Mouse (Mus musculus) T-helper 2 cell (primary cell): ENCODE results near the gene Trim71.

Source experiments
- in situ Hi-C: fragments of 300-600 bp; cut with MboI, MseI; formaldehyde crosslinking; loops from one replicate; pipeline ENCODE4 v1.15.1; 2025; ENCODE audit warnings: high pct_unique_total_duplicates

Gene Trim71

DNA sequence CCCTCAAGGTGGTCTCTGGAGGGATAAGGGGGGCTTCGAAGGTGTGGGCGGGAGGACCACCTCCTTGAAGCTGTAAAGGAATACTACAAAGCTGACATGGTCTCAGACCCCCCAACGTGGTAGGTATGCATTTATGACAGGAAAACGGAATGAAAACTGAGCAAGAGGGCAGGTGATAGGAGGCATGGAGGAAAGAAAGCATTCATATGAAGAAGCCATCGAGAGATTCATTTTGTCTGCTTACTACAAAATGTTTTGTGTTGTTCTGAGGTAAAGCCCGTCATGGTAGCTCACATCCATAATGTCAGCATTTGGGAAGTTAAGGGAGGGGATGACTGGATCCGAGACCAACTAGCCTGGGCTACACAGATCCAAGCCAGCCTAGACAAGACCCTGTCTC, 4.0 kb downstream of the Trim71 start:
- in situ Hi-C loops = no loop called here

DNA sequence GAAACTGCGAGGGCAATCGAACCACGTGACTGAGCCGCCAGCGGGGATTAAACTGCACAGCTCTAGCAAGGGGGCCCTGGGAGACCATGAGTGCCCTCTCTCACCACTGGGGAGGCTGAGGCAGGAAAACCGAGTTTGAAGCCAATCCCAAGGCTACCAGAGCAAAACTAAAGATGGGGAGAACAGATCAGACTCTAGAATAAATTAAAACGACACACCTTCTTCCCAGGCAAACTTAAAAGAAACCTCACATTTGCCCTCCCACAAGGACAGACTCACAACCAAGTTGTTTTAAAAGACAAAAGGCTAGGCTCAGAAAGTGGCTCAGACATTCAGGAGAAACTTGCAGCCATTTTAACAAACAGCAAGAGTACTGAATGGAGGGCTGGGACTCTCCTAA, 7.1 kb downstream of the Trim71 start:
- in situ Hi-C loops = no loop called here

DNA sequence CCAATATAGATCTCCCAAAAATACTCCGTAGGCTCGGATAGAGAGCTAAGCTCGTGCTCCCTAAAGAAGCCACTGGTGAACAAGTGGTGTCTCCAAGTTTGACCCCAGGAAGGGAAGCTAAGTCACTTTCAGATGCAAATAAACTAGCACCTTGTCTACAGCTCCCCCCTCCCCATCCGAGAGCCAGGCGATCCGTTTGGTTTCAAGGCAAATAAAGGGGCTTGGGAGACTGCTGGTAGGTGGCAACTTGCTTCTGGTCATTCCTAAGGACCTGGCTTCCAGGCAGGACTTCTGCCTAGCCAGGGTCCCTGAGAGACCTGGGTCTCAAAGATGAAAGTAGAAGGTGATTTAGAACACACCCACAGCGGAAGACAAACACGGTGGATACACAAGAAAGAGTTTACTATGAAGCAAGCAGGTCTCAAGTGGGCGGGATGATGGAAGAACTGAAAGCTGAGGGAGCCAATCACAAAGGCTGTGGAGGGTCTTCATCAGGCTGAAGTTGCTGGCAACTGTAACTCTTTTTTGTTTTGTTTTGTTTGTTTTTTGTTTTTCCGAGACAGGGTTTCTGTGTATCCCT, 7.8 kb downstream of the Trim71 start:
- in situ Hi-C loops = no loop called here

DNA sequence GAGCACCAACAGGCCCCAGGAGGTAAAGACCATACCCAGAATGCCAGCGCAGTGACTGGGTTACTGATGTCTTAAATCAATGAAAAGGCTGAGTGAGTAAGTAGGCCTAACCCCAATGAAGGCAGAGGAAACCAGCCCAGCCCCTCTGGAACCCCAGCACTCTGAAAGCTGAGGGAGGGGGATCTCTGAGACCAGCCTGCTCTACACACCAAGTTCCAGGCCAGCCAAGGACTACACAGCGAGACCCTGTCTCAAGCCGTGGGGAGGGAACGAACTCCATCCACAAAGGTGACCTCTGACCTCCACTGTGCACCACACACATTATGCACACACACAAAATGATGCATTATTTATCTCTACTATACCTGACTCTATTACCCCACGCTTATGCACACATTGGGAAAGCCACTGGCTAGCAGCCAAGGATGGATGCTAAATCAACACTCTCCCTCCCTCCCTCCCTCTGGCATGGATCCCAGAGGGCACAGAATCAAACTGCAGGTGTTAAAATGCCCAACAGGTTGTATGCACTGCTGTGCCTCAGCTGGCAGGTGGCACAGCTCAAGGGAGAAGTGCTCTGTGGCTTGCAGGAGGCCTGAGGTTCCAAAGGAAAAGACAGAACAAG, 9.7 kb downstream of the Trim71 start:
- in situ Hi-C loops = no loop called here

DNA sequence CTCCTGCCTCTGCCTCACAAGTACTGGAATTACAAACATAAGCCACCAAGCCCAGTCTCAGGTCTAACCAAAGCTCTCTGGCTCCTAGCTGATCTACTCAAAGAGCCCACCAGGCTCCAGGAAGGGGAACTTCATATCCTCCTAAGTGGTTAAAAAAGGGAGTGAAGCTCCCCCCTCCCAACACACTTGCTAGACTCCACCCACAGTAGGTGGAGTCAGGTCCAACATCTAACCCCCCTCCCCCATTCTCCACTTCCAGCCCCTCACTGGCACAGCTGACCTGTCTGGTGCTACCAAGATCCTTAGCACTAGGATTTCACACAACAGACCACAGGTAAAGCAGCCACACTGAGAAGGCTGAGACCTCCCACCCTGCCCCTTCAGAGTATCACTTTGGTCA, 10.3 kb downstream of the Trim71 start:
- in situ Hi-C loops = no loop called here

DNA sequence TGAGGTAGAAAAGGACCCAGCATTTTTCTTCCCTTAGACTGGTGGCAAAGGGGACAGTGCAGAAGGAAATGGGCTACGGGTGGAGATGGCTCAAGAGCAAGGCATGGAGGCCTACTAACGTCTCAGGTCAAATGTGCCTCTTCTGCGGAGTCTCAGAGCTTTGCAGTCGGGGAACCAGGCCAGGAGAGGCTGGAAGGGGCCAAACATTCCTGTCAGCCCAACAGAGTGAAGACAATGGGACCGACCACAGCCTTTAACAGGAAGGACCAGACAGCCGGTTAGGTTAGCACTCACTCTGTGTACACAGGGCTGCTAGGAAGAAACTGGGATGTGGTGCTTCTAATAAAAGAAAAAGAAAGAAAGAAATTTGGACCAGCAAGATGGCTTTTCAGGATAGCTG, 14.1 kb downstream of the Trim71 start:
- in situ Hi-C loops = no loop called here

DNA sequence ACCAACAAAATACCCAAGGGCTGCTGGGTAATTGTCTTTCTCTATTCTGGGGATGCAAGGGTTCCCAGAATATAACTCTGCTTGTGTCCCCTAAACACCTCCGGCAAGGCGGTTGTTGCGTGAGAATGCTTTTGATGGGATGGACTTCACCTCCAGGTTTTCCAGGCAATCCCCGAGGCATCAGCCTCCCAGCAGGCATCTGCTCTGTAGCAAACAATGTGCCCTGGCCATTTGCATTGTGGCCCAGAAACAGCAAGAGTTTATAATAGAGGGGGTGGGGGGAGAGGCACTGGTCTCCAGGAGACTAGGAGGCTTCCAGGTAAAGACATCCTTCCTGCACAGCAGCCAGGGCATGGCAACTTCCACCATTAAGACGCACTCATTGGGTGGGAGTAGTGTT, 15.1 kb downstream of the Trim71 start:
- in situ Hi-C loops = no loop called here

DNA sequence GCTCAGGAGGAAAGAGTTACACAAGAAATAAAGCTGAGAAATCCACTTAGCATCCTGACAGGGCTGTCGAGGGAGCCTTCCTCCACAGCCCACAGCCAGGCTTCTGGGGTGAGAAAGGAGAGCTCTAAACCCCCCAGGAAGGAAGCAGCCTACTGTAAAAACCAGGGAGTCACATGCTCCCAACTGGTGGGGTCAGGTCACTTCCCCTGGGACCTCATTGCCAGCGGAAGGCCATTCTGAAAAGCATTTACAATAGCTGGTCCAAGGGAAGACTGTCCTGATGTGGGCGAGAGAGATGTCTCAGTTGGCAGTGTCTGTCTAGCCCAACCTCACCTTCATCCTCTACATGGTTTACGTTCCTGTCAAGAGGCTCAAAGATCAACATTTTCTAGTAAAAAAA, 15.7 kb downstream of the Trim71 start:
- in situ Hi-C loops = no loop called here

DNA sequence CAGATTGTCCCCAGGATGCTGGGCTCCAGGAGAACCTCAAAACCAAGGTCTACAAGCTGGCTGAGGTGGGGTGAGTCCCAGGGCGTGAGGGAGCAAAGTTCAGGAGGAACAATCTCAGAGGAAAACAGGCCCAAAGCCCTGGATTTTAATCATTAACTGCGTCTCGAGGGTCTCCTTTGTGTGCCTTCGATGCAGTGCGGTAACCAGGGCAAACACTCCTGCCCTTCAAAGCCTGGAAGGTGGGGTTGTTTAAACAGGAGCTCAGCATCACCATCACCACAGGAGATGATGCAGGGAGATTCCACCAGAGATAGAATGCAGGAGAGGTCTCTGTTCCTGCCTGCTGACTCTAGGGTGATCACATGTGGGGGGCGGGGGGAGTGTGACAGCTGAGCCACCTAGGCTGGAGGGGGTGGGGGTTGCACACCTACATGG, 16.5 kb downstream of the Trim71 start:
- in situ Hi-C loops = no loop called here

DNA sequence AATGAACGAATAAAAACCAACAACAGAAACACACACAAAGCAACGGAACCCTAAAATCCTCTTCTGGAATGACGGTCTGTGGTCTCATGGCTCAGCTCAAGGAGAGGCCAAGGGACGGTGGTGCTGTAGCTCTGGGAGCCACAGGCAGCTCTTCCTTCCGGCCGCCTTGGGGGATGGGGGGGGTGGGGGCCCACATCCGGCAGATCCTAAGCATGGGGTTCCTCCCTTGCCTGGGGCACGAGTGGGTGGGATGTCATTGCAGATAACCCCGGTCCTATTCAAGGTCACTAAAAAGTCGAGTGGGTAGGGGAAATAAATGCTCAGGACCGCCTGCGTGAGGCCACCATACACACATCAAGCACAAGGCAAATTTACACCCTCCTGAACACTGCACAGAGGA, 17.4 kb downstream of the Trim71 start:
- in situ Hi-C loops = no loop called here

DNA sequence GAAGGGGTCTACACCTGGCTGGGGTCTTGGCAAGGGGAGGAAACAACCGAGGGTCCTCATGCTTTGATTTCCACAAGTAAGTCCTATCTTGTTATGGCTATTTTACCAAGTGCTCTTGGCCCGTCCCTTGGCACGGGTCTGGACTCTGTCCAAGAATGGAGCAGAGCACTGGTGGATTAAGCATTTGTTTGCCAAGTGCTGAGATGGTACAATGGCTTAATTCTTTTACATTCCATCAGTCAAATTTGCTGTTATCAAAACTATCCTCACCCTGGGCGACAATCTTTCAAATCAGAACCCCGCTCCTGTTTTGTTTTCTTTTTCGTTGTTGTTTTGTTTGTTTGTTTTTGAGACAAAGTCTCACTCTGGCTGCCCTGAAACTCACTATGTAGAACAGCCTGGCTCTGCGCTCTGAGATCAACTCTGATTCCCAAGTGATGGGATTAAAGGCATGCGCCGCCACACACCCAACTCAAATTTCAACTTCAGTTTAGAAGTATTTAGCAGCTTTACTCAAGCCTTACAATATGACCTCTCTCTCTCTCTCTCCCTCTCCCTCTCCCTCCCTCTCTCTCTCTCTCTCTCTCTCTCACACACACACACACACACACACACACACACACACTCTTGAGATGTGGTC, 19.3 kb downstream of the Trim71 start:
- in situ Hi-C loops = no loop called here

DNA sequence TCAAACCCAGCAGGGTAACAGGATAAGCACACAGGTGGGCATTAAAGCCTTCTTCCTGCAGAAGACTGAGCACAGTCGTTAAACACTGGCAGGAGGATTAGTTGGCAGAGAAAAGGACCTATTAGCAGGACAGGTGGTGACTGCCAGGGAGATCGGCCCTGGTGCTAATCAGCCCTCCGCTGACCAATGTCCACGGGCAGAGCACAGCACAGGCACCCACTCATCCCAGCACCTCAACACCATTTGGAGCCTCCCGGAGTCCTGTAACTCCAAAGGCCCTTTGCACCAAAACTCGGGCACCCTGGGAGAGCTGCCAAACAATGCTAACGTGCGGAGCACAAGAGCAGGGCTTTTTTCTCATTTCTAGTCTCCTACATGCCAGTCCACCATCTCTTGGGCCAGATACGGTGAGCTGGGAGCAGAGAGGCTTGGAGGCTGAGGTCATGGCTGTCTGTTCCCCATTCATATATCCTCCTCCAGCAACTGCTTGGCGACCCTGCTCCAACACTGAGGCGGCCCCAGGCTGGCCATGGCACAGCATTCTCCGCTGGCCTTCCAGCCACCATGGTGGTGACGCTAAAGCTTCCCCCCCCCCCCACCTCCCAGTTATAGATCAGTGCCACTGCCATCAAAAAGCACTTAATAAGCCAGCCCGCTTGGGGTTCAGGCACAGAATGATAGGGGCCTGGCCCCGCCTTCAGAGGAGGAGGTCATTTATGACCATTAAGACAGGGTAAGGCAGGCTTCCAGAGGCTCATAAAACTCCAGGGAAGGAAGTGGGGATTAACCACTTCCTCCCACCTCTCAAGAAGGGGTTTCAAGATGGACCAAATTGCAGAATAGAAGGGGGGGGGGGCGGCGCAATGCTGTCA, 20.1 kb downstream of the Trim71 start:
- in situ Hi-C loops = no loop called here

DNA sequence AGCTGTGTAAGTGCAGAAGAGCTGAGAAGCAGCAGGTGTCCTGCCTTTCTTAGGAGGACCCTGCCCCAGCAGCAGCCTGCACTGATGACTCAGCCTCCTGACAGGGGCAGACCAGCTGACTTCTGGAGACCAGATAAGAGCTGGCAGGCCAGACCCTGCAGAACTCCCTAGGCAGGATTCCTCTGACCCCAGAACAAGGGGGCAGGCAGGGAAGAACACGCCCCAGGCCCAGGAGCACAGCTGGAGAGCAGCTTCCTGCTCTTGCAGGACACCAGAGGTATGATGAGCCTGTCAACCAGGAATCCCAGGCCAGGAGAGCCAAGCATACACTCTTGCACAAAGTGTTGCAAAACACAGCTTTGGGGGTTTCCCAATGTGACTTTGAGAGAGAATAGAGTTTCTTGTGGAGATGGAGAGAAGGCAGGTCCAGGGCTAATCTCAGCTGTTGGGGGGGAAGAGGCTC, 22.9 kb downstream of the Trim71 start:
- in situ Hi-C loops = no loop called here

DNA sequence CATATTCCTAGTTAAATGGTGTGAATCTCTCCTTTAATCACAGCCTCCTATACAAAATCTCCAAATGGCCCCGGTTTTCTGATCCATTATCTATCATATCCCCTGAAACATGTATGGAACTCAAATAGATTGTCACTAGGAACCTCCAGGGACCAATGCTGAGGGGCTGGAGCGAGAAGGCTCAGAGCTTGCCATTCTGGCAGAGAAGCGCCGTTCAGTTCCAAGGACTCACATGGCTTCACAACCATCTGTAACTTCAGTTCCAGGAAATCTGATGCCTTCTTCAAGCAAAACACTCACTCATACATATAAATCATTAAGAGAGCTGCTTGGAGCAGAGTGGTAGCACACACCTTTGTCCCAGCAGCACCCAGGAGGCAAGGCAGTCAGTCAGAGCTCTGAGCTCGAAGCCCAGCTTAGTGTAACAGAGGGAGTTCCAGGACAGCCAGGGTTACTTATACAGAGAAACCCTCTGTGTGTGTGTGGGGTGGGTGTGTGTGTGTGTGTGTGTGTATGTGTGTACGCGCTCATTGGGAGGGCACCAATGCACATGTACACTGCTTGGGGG, 25.1 kb downstream of the Trim71 start:
- in situ Hi-C loops = no loop called here

DNA sequence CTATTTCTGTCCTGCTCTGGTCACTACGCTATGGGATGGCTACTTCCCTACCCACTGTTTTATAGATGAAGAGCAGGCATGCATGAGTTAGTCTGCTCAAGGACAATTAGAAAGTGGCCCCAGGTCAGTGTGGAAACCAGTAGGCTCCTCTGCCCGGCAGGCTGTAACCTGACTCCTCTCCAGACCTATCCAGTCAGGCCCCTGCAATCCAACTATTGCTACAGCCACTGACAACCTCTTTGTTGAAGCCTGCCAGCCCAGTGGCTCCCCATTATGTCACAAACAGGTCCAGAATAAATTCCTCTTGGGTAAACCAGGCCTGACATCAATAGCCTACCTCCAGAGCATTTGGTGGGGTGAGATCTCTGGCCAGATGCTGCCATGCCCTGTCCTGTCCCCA, 27.5 kb downstream of the Trim71 start:
- in situ Hi-C loops = no loop called here

DNA sequence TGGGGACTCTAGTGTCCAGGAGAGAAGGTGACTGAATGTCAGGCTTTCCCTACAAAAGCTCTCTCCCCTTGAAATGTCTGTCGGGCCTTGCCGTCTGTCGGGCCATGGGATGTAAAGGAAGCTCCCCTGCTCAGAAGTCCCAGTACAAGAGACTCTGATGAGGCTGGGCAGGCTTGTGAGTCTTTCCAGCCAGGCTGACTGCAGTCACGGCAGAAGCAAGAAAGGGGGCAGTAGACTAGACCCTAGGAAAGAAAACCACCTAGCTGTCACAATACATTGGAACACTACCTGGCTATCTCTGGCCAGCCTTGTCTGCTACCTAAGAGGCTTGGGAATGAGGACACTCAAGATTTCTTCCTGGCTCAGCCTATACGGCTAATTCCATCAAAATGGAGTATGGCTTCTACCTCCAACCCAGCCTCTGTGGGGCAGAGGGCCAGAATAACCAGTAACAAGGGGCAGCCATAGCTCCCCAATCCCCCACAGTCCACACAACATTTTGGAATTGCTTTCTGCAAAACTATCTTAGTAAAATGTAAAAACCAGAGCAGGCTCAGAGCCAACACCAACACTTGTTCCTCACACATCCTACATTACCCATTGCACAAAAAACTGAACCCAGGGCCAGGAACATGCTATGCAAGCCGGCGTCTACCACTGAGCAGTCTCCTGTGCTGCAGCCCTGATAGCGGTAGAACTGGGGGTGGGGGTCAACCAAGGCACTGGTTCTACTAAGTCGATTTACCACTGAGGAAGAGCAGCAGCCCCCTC, 29.2 kb downstream of the Trim71 start:
- in situ Hi-C loops = no loop called here

DNA sequence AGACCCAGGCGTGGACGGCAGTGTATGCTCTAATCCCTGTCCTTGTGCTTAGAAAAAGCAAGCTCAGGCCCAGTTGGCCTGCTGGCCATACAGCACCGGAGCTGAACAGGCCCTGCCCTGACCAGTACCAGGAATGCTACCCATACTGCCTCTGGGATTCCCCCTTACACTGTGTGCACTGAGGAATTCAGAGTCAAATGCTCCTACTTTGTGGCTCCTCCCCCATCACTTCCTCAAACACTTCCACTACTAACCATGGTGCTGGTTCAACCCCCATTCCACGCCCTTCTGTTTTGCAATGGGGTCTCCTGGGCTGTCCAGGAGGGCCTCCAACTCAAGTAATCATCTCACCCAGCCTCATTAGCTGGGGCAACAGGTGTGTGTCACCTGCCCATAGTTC, 30.3 kb downstream of the Trim71 start:
- in situ Hi-C loops = no loop called here

DNA sequence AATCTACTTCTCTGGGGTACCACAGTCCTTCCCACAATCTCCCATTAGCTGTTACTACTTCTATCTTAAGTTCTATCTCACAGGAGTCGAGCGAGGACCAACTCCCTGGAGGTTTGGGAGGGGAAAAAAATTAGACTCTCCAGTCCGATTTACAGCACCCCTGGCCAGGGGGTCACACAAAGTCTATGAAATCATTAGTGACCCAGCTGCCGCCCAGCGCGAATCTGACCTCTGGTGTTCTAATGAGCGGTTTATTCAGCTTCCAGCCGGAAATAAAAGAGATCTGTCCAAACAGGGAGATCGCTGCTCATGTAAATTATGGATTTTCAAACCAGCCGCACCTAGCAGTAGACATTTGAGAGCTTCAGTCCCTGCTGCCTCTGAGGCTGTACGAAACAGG, 32.9 kb downstream of the Trim71 start:
- in situ Hi-C loops = no loop called here

DNA sequence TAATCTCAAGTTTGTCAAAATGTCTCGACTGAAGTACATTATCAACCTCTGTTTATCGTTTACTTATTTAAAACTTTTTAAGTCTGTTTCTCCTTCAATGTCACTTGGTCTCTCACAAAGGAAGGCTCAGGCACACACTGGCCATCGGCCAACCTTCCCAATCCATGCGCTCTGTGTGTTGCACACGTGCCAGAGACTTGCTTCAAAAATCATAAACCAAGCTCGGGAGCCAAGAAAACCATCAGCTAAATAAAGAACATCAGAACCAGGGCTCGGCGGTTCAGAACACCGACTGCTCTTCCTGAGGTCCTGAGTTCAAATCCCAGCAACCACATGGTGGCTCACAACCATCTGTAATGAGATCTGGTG, 35.5 kb downstream of the Trim71 start:
- in situ Hi-C loops = no loop called here

DNA sequence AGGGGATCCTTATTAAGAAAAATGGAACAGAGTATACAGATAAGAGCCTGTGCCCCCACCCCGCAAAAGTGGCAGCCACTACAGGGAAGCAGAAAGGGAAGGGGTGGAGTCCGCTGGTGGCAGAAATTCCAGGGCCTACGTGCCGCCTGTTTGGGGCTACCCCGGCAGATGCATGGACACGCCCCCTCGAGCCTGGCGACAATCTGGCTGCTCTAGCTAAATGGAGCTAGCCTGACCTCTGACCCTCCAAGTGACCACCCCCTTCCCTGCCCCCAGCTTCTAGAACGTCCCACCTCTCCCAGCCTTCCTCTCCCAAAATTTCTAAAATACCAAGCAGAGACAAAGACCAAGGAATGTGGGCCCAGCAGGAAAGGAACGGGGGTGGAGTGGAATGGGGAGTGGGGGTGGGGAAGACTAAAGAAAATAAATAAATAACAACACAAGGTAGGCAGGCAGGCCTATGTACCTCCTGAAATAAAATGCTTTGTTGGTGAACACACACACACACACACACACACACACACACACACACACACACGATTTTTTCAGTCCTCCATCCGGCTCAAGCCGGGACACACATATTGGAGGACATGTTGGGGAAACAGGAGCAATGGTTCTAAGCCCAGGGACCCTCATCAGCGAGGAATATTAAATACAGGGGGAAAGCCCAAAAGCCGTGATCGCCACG, 36.0 kb downstream of the Trim71 start:
- in situ Hi-C loops = no loop called here

DNA sequence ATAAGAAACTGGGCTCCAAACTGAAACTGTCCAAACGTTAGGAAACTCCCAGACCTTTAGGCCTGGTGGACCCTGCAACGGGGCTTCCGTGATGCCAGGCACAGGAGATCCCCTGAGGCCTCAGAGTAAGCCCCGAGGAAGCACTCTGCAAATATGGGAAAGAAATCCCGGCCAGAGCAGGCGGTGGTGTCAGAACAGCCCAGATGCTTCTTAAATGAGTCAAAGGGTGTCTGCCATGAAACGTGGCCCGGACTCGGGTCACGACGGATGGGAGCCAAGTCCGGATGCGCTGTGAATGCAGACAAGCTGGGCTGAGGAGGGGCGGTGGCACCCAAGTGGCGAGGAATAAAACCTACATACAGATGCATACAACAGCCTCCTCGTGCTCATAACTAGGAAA, 37.1 kb downstream of the Trim71 start:
- in situ Hi-C loops = no loop called here
